10 mouse cellular contexts compared by ENCODE assay signal in genomic region chr15:78368926-78369346, GRCm38 (mm10). TPM values are rescaled to one million over a fixed set of nuclear protein-coding genes. Genes with fewer than 3 reads are reported as not detected.
DNase-seq lines count a peak whose midpoint lies in the region; ATAC-seq and TF ChIP-seq lines count a peak whose summit lies in the region.
"Had no signal": no experiment of that assay in that cellular context is flagged by ENCODE, and none has a peak within 500 bp of the region (broad histone marks: within the 10 kb centered on the region; RNA-seq: fewer than 3 reads in every experiment).

No protein-coding gene starts in this region.

- peak; percentile 58 for DNase-seq in gastrocnemius, adult 2 months
- no peak for DNase-seq in gastrocnemius, adult 8-10 months (ENCODE audit: low spot score in 2 of 2)
- peak; percentile 46 for DNase-seq in A20 (ENCODE audit: low read depth, low spot score)
- DNase-seq in adrenal gland, adult (ENCODE audit: inconsistent age in 2 of 2, low spot score in 1 of 2): peak; percentile 75 to 85
- DNase-seq in embryo, embryonic 9.5 days (ENCODE audit: extremely low spot score): peak; percentile 64
- DNase-seq in lung, postnatal 14 days: peak; percentile 66

- H3K27me3 ChIP-seq in kidney, embryonic 16.5 days (ENCODE audit: insufficient read depth, low read length): peaks cover 21% of the 10 kb centered on the region
- H3K27me3 ChIP-seq in stomach, embryonic 15.5 days (replicated peaks): peaks cover 4% of the 10 kb centered on the region; the same call in 1 of the 2 replicates

- H3K27ac ChIP-seq in gastrocnemius, adult 2 months: no peak overlapping the region
- no peak overlapping the region for H3K27ac ChIP-seq in kidney, embryonic 16.5 days (ENCODE audit: low read length)
- H3K27ac ChIP-seq in stomach, embryonic 15.5 days: no peak overlapping the region

- ATAC-seq in kidney, embryonic 16.5 days (ENCODE audit: low FRiP score, low TSS enrichment): peak; percentile 15; the same call in 1 of the 2 replicates
- peak; percentile 56; the same call in 1 of the 2 replicates for ATAC-seq in stomach, embryonic 15.5 days (ENCODE audit: insufficient read depth, low FRiP score, low read depth)

- H3K9me3 ChIP-seq in kidney, embryonic 16.5 days (ENCODE audit: low read length): 0 out of 2 replicates have a peak, but pooled peaks cover 3% of the 10 kb centered on the region
- no peaks in the 10 kb centered on the region for H3K9me3 ChIP-seq in stomach, embryonic 15.5 days

- H3K4me1 ChIP-seq in kidney, embryonic 16.5 days (ENCODE audit: insufficient read depth, low read length): no peaks in the 10 kb centered on the region
- no peaks in the 10 kb centered on the region for H3K4me1 ChIP-seq in stomach, embryonic 15.5 days

- no peaks in the 10 kb centered on the region for H3K36me3 ChIP-seq in kidney, embryonic 16.5 days (ENCODE audit: insufficient read depth, low read length)
- no peaks in the 10 kb centered on the region for H3K36me3 ChIP-seq in stomach, embryonic 15.5 days

- no peak overlapping the region for H3K4me3 ChIP-seq in gastrocnemius, adult 2 months
- H3K4me3 ChIP-seq in kidney, embryonic 16.5 days (ENCODE audit: low read length): no peak overlapping the region
- no peak overlapping the region for H3K4me3 ChIP-seq in stomach, embryonic 15.5 days (replicated peaks)

- TF ChIP-seq CTCF in gastrocnemius, adult 2 months (IDR thresholded peaks at IDR 0.05): peak; percentile 96

- H3K4me2 ChIP-seq in kidney, embryonic 16.5 days (replicated peaks; ENCODE audit: low read depth, low read length): no peak overlapping the region
- H3K4me2 ChIP-seq in stomach, embryonic 15.5 days: no peak overlapping the region

- intact Hi-C loops in gastrocnemius, adult 2 months (cut with DNase I): loop anchor here (2.0 to 10.0 kb wide), 2 partner anchors 112 to 194 kb away; partner anchors contain the start of gene Ift27

- H3K9ac ChIP-seq in kidney, embryonic 16.5 days (replicated peaks; ENCODE audit: low read length): no peak overlapping the region
- no peak overlapping the region for H3K9ac ChIP-seq in stomach, embryonic 15.5 days

- WGBS in kidney, embryonic 16.5 days: 11% methylated on average over 8 of the region's 8 CpGs
- WGBS in stomach, embryonic 15.5 days: 7% methylated on average over 8 of the region's 8 CpGs

RNA-seq across cellular contexts. Expression of gene Tex33, which starts 26.8 kb away (rescaled TPM):
- total RNA-seq in gastrocnemius, adult 2 months (2021): not detected
- not detected for total RNA-seq in gastrocnemius, adult 8-10 months (2022)
- polyA plus RNA-seq in kidney, embryonic 16.5 days (2015; fragmentation: Nextera tagmentation; extraction: Ambion mirVana): not detected in 2 replicates
- not detected in 2 replicates for polyA plus RNA-seq in stomach, embryonic 15.5 days (2015; fragmentation: Nextera tagmentation; extraction: Ambion mirVana)
- total RNA-seq: adrenal gland, postnatal 4 days; layer of hippocampus, adult 8-10 months had no signal

RNA-seq across cellular contexts. Expression of gene Tst, which starts 36.8 kb away (rescaled TPM):
- 10 to 100 TPM; 18.2 to 18.8 TPM for total RNA-seq in gastrocnemius, adult 2 months (2021)
- 10 to 100 TPM; 19.1 to 25.8 (median 22.3) TPM for total RNA-seq in gastrocnemius, adult 8-10 months (2022)
- 64.4 and 76.4 TPM in 2 replicates for polyA plus RNA-seq in kidney, embryonic 16.5 days (2015; fragmentation: Nextera tagmentation; extraction: Ambion mirVana)
- 67.4 and 89.8 TPM in 2 replicates for polyA plus RNA-seq in stomach, embryonic 15.5 days (2015; fragmentation: Nextera tagmentation; extraction: Ambion mirVana)

RNA-seq across cellular contexts. Expression of gene Mpst, which starts 37.3 kb away (rescaled TPM):
- total RNA-seq in gastrocnemius, adult 2 months (2021): 10 to 100 TPM; 61.9 to 66.9 TPM
- 10 to 100 TPM; 58.9 to 65.3 (median 59.7) TPM for total RNA-seq in gastrocnemius, adult 8-10 months (2022)
- polyA plus RNA-seq in kidney, embryonic 16.5 days (2015; fragmentation: Nextera tagmentation; extraction: Ambion mirVana): 3.2 and 5.3 TPM in 2 replicates
- 3.3 and 4.2 TPM in 2 replicates for polyA plus RNA-seq in stomach, embryonic 15.5 days (2015; fragmentation: Nextera tagmentation; extraction: Ambion mirVana)

RNA-seq across cellular contexts. Expression of gene Csf2rb, which starts 43.4 kb away (rescaled TPM):
- total RNA-seq in gastrocnemius, adult 2 months (2021): 1 to 10 TPM in 1 of 2 experiments, under 1 TPM in 1; 0.86 to 1.0 TPM
- total RNA-seq in gastrocnemius, adult 8-10 months (2022): under 1 TPM; 0.41 to 0.99 (median 0.81) TPM
- polyA plus RNA-seq in kidney, embryonic 16.5 days (2015; fragmentation: Nextera tagmentation; extraction: Ambion mirVana): 1.3 TPM in 2 replicates
- polyA plus RNA-seq in stomach, embryonic 15.5 days (2015; fragmentation: Nextera tagmentation; extraction: Ambion mirVana): 2.7 and 3.7 TPM in 2 replicates

RNA-seq across cellular contexts. Expression of gene Kctd17, which starts 59.4 kb away (rescaled TPM):
- 10 to 100 TPM in 1 of 2 experiments, 1 to 10 TPM in 1; 8.9 to 17.2 TPM for total RNA-seq in gastrocnemius, adult 2 months (2021)
- total RNA-seq in gastrocnemius, adult 8-10 months (2022): 10 to 100 TPM in 1 of 4 experiments, 1 to 10 TPM in 3; 5.9 to 10.3 (median 8.2) TPM
- polyA plus RNA-seq in kidney, embryonic 16.5 days (2015; fragmentation: Nextera tagmentation; extraction: Ambion mirVana): 41.5 and 43.1 TPM in 2 replicates
- 35.4 and 40.6 TPM in 2 replicates for polyA plus RNA-seq in stomach, embryonic 15.5 days (2015; fragmentation: Nextera tagmentation; extraction: Ambion mirVana)

Comparison
In these comparisons a context has a peak if more than half of its experiments do, and no peak if none do; other contexts are left out.
1. DNase-seq: peak in gastrocnemius, adult 2 months (single experiment), A20 (single experiment), adrenal gland, adult (2 of 2), embryo, embryonic 9.5 days (single experiment) and lung, postnatal 14 days (single experiment); none in gastrocnemius, adult 8-10 months (0 of 2).